Mouse (Mus musculus) ES-E14 (cell line): Measurements from ENCODE around the gene Ptprg. TPM values are rescaled to one million over a fixed set of nuclear protein-coding genes. Genes with fewer than 3 reads are reported as not detected.

ENCODE experiments used
- DNase-seq: peaks from one replicate; pipeline ENCODE4 v3.0.0-alpha.2; 2013; ENCODE audit warnings: low read depth, low spot score
- H3K27ac ChIP-seq: 2 replicates; pipeline ENCODE4 v1.5.1; 2012; ENCODE audit warnings: low read depth, mild to moderate bottlenecking, low read length, moderate library complexity, mixed read lengths; ENCODE audit not compliant: poor library complexity, insufficient read depth, severe bottlenecking
- H3K36me3 ChIP-seq: 2 replicates; pipeline ENCODE4 v1.6.1; 2012; ENCODE audit warnings: mild to moderate bottlenecking, low read length, moderate library complexity, mixed read lengths; ENCODE audit not compliant: control insufficient read depth, poor library complexity, insufficient read depth, severe bottlenecking
- H3K4me1 ChIP-seq, 2 experiments: fragments of 150-350 bp in 1 of 2; sonication (generic) in 1 of 2; 2 replicates each; pipeline ENCODE4 v1.6.1; 2012; ENCODE audit warnings: low read length in 2 of 2, mild to moderate bottlenecking in 1 of 2, mixed read lengths in 1 of 2; ENCODE audit not compliant: control insufficient read depth in 2 of 2, insufficient read depth in 2 of 2, poor library complexity in 1 of 2
- H3K4me3 ChIP-seq, 2 experiments: fragments of 150-350 bp in 1 of 2; sonication (generic) in 1 of 2; 2 replicates each; pipeline ENCODE4 v1.5.1; 2012; ENCODE audit warnings: low read length in 2 of 2, low read depth in 1 of 2, mild to moderate bottlenecking in 1 of 2, mixed read lengths in 1 of 2; ENCODE audit not compliant: insufficient read depth in 1 of 2, poor library complexity in 1 of 2, severe bottlenecking in 1 of 2
- H3K9ac ChIP-seq: 2 replicates; pipeline ENCODE4 v1.6.1; 2012; ENCODE audit warnings: low read depth, mild to moderate bottlenecking, low read length, mixed read lengths; ENCODE audit not compliant: poor library complexity, insufficient read depth, severe bottlenecking
- H3K9me3 ChIP-seq: fragments of 150-350 bp; sonication (generic); 2 replicates; pipeline ENCODE4 v1.6.1; 2012; ENCODE audit warnings: low read depth, mild to moderate bottlenecking, low read length; ENCODE audit not compliant: control insufficient read depth, insufficient read depth
- CHD2 ChIP-seq: IDR thresholded peaks from 2 replicates; pipeline ENCODE4 v1.6.1; 2014; ENCODE audit warnings: mild to moderate bottlenecking, low read depth, low read length, inconsistent platforms
- HCFC1 ChIP-seq: IDR thresholded peaks from 2 replicates; pipeline ENCODE4 v1.6.1; 2012; ENCODE audit warnings: low read length, inconsistent platforms, borderline replicate concordance; ENCODE audit not compliant: insufficient read depth
- MAFK ChIP-seq: IDR thresholded peaks from 2 replicates; pipeline ENCODE4 v1.6.1; 2014; ENCODE audit warnings: mild to moderate bottlenecking, low read depth, low read length, inconsistent platforms; ENCODE audit not compliant: insufficient read depth
- ZC3H11A ChIP-seq: IDR thresholded peaks from 2 replicates; pipeline ENCODE4 v1.6.1; 2012; ENCODE audit warnings: low read depth, mild to moderate bottlenecking, inconsistent platforms, low read length, borderline replicate concordance
- ZNF384 ChIP-seq: IDR thresholded peaks from 2 replicates; pipeline ENCODE4 v1.6.1; 2012; ENCODE audit warnings: low read depth, low read length, inconsistent platforms
- in situ Hi-C, 2 experiments: fragments of 600-800 bp; cut with MboI; formaldehyde crosslinking; loops; one replicate each; pipeline ENCODE4 v1.15.1; 2025; ENCODE audit warnings: low sequenced_read_pairs in 2 of 2, inconsistent platforms in 1 of 2; ENCODE audit not compliant: unreplicated experiment in 2 of 2
- total RNA-seq: library from RNA; depleted of rRNA; stranded (reverse); fragments of 300-350 nt; gene quantifications from 2 replicates; pipeline ENCODE4 v1.2.3, GENCODE M21; 2012

Ptprg gene
- total RNA-seq, 1 experiment, result 59.8 TPM

- in situ Hi-C loops, result no loop called here
- no peak for TF ChIP-seq ZC3H11A
- no peak for TF ChIP-seq HCFC1
- no peak for TF ChIP-seq MAFK
- no peak for TF ChIP-seq CHD2
- TF ChIP-seq ZNF384, result no peak
- Histone ChIP-seq H3K9ac (no peak overlapping the region), H3K36me3 (no peaks in the 10 kb centered on the region), H3K4me3 (no peak overlapping the region), H3K4me1 (0 out of 4 replicates have a peak, but pooled peaks cover 0 to 4% of the 10 kb centered on the region in 2 experiments), H3K9me3 (no peaks in the 10 kb centered on the region), H3K27ac (no peak overlapping the region)
- no peak for DNase-seq
Measured at GRCm38 (mm10) chr14:11584929-11585633, 31.7 kb downstream of the Ptprg start.

- no peak for DNase-seq
- TF ChIP-seq HCFC1, result no peak
- TF ChIP-seq ZNF384, result no peak
- no peak for TF ChIP-seq MAFK
- TF ChIP-seq ZC3H11A, result no peak
- TF ChIP-seq CHD2, result no peak
- Histone ChIP-seq H3K36me3 (no peaks in the 10 kb centered on the region), H3K4me3 (no peak overlapping the region), H3K4me1 (peaks cover 0 to 6% of the 10 kb centered on the region in 2 experiments; a peak in 1 of 4 replicates), H3K9me3 (no peaks in the 10 kb centered on the region), H3K27ac (no peak overlapping the region), H3K9ac (no peak overlapping the region)
- in situ Hi-C loops, result no loop called here
Measured at GRCm38 (mm10) chr14:11590387-11590786, 37.1 kb downstream of the Ptprg start.

- in situ Hi-C loops, result no loop called here
- Histone ChIP-seq H3K4me1 (peaks cover 0 to 12% of the 10 kb centered on the region in 2 experiments; a peak in 1 of 4 replicates), H3K9me3 (no peaks in the 10 kb centered on the region), H3K36me3 (no peaks in the 10 kb centered on the region), H3K4me3 (no peak overlapping the region), H3K9ac (no peak overlapping the region), H3K27ac (no peak overlapping the region)
- no peak for TF ChIP-seq HCFC1
- TF ChIP-seq ZC3H11A, result no peak
- no peak for TF ChIP-seq ZNF384
- TF ChIP-seq CHD2, result no peak
- TF ChIP-seq MAFK, result no peak
- DNase-seq, result no peak
Measured at GRCm38 (mm10) chr14:11592650-11593049, 39.3 kb downstream of the Ptprg start.

- Histone ChIP-seq H3K9ac (no peak overlapping the region), H3K36me3 (no peaks in the 10 kb centered on the region), H3K4me1 (peaks cover 0 to 12% of the 10 kb centered on the region in 2 experiments; a peak in 1 of 4 replicates), H3K27ac (no peak overlapping the region), H3K9me3 (no peaks in the 10 kb centered on the region), H3K4me3 (no peak overlapping the region)
- TF ChIP-seq HCFC1, result no peak
- TF ChIP-seq ZC3H11A, result no peak
- no peak for TF ChIP-seq ZNF384
- no peak for TF ChIP-seq MAFK
- TF ChIP-seq CHD2, result no peak
- DNase-seq, result no peak
- in situ Hi-C loops, result no loop called here
Measured at GRCm38 (mm10) chr14:11594336-11594735, 41.0 kb downstream of the Ptprg start.
